Mouse (Mus musculus) retina, postnatal 1 day (tissue): ENCODE measurements around the gene Asns.
"Not testable (repeated sequence)": the region's sequence is repeated elsewhere in the genome, so short reads cannot be mapped to it uniquely, and the experiment has no call there.

Experiments used
- DNase-seq: peaks from one replicate; pipeline ENCODE4 v3.0.0-alpha.2; 2012

The Asns gene

DNA sequence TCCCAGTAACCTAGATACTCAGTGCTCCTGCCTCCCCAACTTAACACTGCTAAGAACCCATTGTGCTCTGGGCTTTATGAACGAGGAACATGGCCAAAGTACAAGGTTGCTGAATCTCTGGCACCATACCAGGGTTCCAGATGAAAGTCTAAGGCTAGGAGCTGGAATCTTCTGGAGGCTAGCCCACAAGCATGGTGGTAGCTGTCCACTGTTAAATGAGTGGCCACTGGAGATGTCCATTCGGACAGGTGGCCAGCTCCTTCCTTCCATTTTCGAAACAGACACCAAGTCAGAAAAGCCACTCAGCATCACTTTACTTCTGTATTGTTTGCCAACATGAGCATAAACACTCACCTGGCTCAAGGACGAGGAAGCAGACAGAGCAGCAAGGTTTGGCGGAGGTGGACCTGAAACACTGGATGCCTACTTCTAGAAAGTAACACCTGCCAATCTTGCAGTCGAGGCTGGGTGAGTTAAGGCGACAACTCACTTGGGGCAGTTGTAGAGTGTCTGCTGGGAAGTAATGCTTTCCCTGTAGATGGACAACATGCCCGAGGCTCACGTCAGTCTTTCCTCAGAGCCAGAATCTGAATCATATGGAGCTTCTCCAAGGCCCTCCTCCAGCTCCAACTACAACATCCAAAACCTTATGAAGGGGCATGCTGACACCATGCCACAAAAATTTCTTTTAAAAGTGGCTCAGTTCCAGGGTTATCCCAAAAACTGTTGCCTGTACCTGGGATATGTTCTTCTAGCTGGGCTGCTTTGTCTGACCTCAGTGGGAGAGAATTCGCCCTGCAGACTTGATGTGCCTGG is 20.4 kb downstream of the Asns start:
- no peak for DNase-seq

DNA sequence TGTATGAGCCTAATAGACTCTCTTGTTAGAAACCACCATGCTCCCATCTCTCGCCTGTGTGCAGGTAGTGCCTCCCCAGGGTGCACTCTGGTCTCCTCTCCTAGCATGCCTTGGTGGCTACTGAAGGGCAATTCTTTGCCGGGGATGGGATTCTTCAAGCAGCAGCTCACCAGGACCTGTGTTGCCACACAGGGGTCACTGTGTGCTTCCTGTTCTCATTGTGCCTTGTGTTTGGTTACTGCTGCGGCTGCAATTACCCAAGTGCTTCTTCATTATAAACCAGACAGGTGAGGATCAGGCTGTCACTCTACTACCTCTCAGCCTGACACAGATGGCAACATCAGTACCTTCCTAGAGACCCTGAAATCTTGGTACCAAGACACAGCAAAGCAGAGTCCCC is 21.6 kb downstream of the Asns start:
- DNase-seq, result no peak

- peak; percentile 17 for DNase-seq
Observed at GRCm38 (mm10) chr6:7670588-7670987, 22.5 kb downstream of the Asns start.

DNA sequence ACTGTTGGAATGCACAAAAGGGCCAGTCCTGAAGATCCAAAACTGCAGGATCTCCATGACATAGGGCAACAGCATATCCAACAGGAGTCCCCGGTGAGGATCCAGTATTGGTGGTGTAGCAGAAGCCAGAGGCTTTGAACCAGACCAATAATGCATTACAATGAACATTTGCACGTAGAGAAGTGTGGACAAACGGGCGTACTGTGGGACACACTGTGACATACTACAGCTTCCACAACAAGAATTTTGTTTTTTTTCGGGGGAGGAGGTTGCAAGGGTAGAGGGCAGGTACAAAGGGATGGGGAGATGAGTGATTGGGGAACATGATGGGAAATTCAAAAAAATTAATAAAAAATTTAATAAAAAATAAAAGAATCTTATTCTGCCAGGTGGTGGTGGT is 23.3 kb downstream of the Asns start:
- DNase-seq, result no peak

GRCm38 (mm10) chr6:7668332-7668731 is 24.7 kb downstream of the Asns start:
- no peak for DNase-seq

DNA sequence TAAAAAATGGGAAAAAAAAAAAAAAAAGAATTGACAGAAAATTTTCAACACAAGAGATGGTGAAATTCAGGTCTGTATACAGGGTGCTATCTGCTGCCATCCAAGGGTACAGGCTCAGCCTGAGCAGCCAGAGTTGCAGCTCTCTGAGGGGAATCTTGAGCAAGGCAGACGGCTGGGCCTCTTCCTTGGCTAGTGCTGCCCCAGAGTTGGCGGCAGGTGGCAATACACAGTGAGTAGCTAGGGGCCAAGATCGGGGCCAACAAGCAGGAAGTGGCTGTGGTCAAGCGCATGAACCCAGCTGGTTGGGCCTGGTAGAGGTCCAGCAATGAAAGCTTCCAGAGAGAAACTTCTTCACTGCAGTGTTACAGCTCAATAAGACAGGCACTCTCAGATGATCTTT is 27.2 kb downstream of the Asns start:
- not testable (repeated sequence) for DNase-seq

- DNase-seq, result no peak
Observed at GRCm38 (mm10) chr6:7661455-7661854, 31.6 kb downstream of the Asns start.

DNA sequence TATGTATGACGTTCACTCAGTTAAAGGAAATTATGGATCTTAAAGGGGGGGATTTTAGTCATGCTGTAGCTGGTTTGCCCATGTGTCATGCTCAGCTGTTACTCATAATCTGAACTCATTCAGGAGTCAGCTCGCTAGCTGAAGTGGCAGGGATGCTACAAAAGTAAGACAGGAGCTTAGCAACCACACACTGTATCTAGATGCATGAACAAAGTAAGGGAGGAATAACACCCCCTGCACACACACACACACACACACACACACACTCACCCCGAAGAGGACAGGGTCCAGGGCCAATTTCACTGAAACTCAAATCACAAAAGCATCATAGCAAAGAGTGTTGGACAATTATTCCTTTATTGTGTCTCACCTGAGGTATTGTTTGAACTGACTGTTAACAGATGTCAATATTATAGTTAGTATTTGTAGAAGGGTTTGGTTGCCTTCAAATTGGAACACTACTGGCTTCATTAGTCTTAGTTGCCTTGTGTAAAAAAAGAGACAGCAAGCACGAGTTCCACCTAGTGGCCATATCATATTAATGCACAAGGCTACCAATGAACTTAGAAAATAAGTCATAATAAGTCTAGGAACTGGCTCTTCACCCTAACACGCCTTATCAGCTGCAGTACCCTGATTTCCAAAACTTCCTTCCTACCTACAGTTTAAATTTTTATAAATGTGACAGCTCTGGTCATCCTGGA is 32.5 kb downstream of the Asns start:
- DNase-seq, result peak; percentile 67

DNA sequence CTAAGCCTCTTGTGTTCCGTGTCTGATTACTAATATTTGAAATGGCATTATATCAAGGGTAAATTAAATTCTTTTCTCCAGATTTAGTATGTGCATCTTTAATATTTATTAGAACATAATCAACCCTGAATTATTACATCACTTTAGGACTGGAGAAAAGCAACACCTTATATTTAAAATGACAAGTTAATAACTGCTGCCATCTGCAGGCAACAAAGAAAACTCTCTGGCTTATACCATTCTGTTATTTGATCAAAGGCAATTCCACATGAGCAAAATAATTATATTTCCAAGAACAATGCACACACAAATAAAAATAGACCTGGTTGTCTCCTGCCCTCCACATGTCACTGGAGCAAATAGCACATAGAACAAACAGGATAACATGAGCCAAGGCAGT is 36.5 kb downstream of the Asns start:
- peak; percentile 12 for DNase-seq

DNA sequence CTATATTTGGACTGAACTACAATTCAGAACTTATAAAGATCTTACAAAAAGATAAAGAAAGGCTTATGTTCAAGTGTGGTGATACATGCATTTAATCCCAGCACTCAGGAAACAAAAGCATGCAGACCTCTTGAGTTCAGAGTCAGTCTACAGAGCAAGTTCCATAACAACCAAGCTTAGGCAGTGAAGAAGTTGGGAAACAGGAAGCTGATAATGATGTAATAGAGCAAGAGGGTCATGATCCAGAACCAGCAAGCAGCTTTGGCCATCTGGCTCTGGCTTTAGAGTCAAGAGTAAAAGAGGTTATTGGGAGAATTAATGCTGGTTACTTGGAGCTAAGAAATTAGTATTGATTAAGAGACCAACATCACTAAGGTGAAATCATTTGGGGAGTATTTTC is 44.6 kb downstream of the Asns start:
- no peak for DNase-seq
